Mouse (Mus musculus) MEL (cell line): ENCODE measurements around the gene Nsun2.

Source experiments
- BHLHE40 ChIP-seq: IDR thresholded peaks from 2 replicates; pipeline ENCODE4 v1.6.1; 2012; ENCODE audit warnings: low read depth, mild to moderate bottlenecking, inconsistent platforms, low read length, improper control_type of control experiment, borderline replicate concordance
- CTCF ChIP-seq, 3 experiments: IDR thresholded peaks in 2 of 3; conservative IDR thresholded peaks in 1 of 3; 2 replicates each; pipeline ENCODE4 v1.5.1; 2011 to 2012; ENCODE audit warnings: low read length in 3 of 3, low read depth in 2 of 3, mild to moderate bottlenecking in 2 of 3, improper control_type of control experiment in 1 of 3, inconsistent platforms in 1 of 3, mixed read lengths in 1 of 3, moderate library complexity in 1 of 3; ENCODE audit not compliant: control insufficient read depth in 1 of 3, insufficient read depth in 1 of 3, poor library complexity in 1 of 3, severe bottlenecking in 1 of 3
- NRF1 ChIP-seq: IDR thresholded peaks from 2 replicates; pipeline ENCODE4 v1.6.1; 2014; ENCODE audit warnings: low read depth, mild to moderate bottlenecking, inconsistent platforms, low read length, improper control_type of control experiment, moderate library complexity; ENCODE audit not compliant: poor library complexity, insufficient read depth, severe bottlenecking
- POLR2A ChIP-seq, 2 experiments: IDR thresholded peaks; 2 replicates each; pipeline ENCODE4 v1.6.1; 2011 to 2012; ENCODE audit warnings: low read length in 2 of 2, mild to moderate bottlenecking in 2 of 2, control low read depth in 1 of 2, improper control_type of control experiment in 1 of 2, low read depth in 1 of 2, moderate library complexity in 1 of 2; ENCODE audit not compliant: control insufficient read depth in 1 of 2, insufficient read depth in 1 of 2, poor library complexity in 1 of 2
- SMC3 ChIP-seq: IDR thresholded peaks from 2 replicates; pipeline ENCODE4 v1.6.1; 2011; ENCODE audit warnings: low read depth, low read length, improper control_type of control experiment
- USF1 ChIP-seq: IDR thresholded peaks from 2 replicates; pipeline ENCODE4 v1.6.1; 2014; ENCODE audit warnings: low read depth, mild to moderate bottlenecking, inconsistent platforms, low read length, improper control_type of control experiment, moderate library complexity

GRCm38 (mm10) chr13:69587849-69588248, 54.3 kb downstream of the Nsun2 start:
- TF ChIP-seq POLR2A (IDR thresholded peaks at IDR 0.05; ENCODE audit: control insufficient read depth in 1 of 2, insufficient read depth in 1 of 2, low read depth in 1 of 2, low read length in 2 of 2, poor library complexity in 1 of 2), result no peak
- TF ChIP-seq CTCF (IDR thresholded peaks at IDR 0.05 in 2 of 3, conservative IDR thresholded peaks at IDR 0.05 in 1 of 3; ENCODE audit: control insufficient read depth in 1 of 3, insufficient read depth in 1 of 3, low read depth in 2 of 3, low read length in 3 of 3, poor library complexity in 1 of 3, severe bottlenecking in 1 of 3), result no peak
- TF ChIP-seq NRF1, result no peak
- TF ChIP-seq SMC3, result no peak
- no peak for TF ChIP-seq USF1
- no peak for TF ChIP-seq BHLHE40
